Mouse (Mus musculus) limb, embryonic 15.5 days (tissue): ENCODE results near the gene Rftn1. TPM values are rescaled to one million over a fixed set of nuclear protein-coding genes. Genes with fewer than 3 reads are reported as not detected.

Experiments used
- ATAC-seq: fragments of 200-750 bp; cut with Nextera tagmentation; 2 replicates; pipeline ENCODE4 v1.8.0; 2017; ENCODE audit warnings: low read depth, moderate TSS enrichment; ENCODE audit not compliant: insufficient number of reproducible peaks, low FRiP score, low TSS enrichment
- H3K27ac ChIP-seq: fragments of 300-500 bp; sonication (generic); 2 replicates; pipeline ENCODE4 v1.5.1; 2015; ENCODE audit warnings: moderate library complexity, mild to moderate bottlenecking, inconsistent platforms
- H3K27me3 ChIP-seq: fragments of 300-500 bp; sonication (generic); 2 replicates; pipeline ENCODE4 v1.6.1; 2015; ENCODE audit warnings: inconsistent platforms
- H3K36me3 ChIP-seq: fragments of 300-500 bp; sonication (generic); 2 replicates; pipeline ENCODE4 v1.6.1; 2015; ENCODE audit warnings: inconsistent platforms
- H3K4me1 ChIP-seq: fragments of 300-500 bp; sonication (generic); 2 replicates; pipeline ENCODE4 v1.6.1; 2015; ENCODE audit warnings: inconsistent platforms
- H3K4me2 ChIP-seq: fragments of 300-500 bp; sonication (generic); 2 replicates; pipeline ENCODE4 v1.6.1; 2015; ENCODE audit warnings: mild to moderate bottlenecking, inconsistent platforms
- H3K4me3 ChIP-seq: fragments of 300-500 bp; sonication (generic); 2 replicates; pipeline ENCODE4 v1.5.1; 2015; ENCODE audit warnings: mild to moderate bottlenecking, inconsistent platforms
- H3K9ac ChIP-seq: fragments of 300-500 bp; sonication (generic); 2 replicates; pipeline ENCODE4 v1.6.1; 2015; ENCODE audit warnings: inconsistent platforms
- H3K9me3 ChIP-seq: fragments of 300-500 bp; sonication (generic); 2 replicates; pipeline ENCODE4 v1.6.1; 2016; ENCODE audit warnings: inconsistent platforms
- WGBS: fragments of 180-500 bp; shearing (Covaris S2); methylation state at CpG from one replicate; pipeline ENCODE4 v1.1.7; 2015; 5-methylcytosine and 5-hydroxymethylcytosine counted together
- polyA plus RNA-seq: library from polyadenylated mRNA; unstranded; fragments of >200 nt; fragmentation: Nextera tagmentation; extraction: Ambion mirVana; gene quantifications from 2 replicates; pipeline ENCODE4 v1.2.1, GENCODE M21; 2015

The Rftn1 gene
- polyA plus RNA-seq, 1 experiment from 2014 or later = 18.0 TPM

DNA sequence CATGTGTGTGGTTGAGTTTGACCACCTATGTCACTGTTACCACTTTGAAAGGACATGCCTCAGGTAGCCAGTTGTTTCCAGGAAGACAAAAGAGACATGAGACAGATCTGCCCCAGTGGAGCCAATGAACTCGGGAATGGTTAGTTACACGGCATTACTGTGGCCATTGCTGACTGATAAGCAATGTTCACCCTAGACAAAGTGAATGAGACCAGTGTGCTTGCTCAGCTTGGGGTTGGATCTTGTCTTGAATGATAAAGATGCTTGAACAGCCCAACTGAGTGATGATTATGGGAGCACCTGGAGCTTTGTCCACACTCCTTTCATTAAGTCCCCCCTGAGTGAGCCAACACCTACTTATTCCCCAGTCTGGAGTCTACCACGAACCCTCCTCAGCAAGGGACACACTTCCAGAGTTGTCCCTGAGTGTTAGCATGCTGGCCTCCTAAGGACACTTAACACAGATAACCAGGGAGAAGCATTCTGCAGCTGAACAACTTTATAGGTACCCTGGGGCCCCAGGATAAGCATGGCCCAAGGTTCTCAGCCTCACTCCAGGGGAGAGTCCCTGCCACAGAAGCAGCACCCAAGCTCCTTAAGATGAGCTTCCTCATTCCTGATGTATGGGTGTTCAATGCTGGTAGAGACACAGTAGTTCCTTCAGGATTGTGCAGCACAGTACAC lies 149.6 kb downstream of the Rftn1 start:
- no peaks in the 10 kb centered on the region for H3K4me1 ChIP-seq
- no peak overlapping the region for H3K27ac ChIP-seq
- 85% methylated on average over 3 of the region's 3 CpGs for WGBS
- H3K27me3 ChIP-seq = no peaks in the 10 kb centered on the region
- no peaks in the 10 kb centered on the region for H3K36me3 ChIP-seq
- no peak overlapping the region for H3K4me2 ChIP-seq
- ATAC-seq = no peak
- no peaks in the 10 kb centered on the region for H3K9me3 ChIP-seq
- no peak overlapping the region for H3K9ac ChIP-seq
- no peak overlapping the region for H3K4me3 ChIP-seq

DNA sequence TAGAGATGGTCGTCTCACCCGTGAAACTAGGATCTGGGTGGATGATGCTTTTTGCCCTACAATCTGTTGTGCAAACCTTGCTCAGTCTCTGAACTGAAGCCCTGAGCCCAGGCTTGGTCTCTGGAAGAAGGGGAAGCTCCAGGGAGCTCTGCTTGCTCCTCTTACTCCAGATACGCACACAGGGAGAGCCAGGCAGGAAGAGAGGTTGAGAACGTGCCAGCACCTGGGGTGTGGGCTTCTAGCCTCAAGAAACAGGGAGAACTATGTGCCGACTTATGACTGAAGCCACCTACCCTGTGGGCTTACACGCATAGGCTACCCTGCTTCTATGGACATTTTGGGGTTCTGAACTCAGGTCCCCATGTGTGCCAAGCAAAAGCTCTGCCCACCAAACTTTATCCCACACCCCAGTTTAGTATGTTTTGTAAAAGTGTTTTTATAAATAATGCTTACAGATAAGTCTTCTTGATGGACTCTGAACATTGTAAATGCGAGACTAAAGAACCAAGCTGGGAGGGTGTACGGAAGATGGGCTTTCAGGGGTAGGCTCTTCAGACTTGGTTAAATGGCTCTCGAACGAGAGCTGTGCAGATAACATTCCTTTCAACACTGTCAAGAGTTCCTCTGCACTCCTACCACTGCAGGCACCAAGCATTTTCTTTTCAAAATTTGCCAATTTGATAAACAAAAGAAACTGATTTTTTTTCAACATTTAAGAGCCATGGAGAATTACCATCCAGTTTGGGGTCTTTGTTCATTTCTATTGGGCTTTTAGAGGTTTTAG lies 152.4 kb downstream of the Rftn1 start:
- H3K4me2 ChIP-seq = no peak overlapping the region
- H3K9ac ChIP-seq = no peak overlapping the region
- WGBS = 84% methylated on average over 10 of the region's 10 CpGs
- H3K27ac ChIP-seq = no peak overlapping the region
- H3K4me1 ChIP-seq = no peaks in the 10 kb centered on the region
- no peak overlapping the region for H3K4me3 ChIP-seq
- no peaks in the 10 kb centered on the region for H3K27me3 ChIP-seq
- no peaks in the 10 kb centered on the region for H3K36me3 ChIP-seq
- ATAC-seq = no peak
- H3K9me3 ChIP-seq = no peaks in the 10 kb centered on the region

DNA sequence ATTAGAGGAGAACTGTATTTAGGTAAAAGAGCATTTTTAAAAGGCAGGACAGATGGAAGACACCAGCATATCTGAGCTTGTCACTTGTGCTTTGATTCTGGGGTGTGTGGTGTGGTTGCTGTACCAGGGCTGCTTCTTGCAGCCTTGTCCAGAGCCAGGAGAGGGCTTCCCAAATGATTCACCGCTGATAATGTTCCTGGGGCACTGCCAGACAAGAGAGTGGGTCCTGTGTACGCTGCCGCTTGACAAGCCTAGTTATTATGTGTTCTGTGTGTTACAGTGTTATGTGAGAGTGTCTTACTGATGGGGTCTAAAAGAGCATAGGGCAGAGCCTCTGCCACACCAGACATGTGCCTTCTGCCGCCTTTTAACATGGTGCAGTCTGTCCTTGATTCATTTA lies 153.1 kb downstream of the Rftn1 start:
- no peak for ATAC-seq

DNA sequence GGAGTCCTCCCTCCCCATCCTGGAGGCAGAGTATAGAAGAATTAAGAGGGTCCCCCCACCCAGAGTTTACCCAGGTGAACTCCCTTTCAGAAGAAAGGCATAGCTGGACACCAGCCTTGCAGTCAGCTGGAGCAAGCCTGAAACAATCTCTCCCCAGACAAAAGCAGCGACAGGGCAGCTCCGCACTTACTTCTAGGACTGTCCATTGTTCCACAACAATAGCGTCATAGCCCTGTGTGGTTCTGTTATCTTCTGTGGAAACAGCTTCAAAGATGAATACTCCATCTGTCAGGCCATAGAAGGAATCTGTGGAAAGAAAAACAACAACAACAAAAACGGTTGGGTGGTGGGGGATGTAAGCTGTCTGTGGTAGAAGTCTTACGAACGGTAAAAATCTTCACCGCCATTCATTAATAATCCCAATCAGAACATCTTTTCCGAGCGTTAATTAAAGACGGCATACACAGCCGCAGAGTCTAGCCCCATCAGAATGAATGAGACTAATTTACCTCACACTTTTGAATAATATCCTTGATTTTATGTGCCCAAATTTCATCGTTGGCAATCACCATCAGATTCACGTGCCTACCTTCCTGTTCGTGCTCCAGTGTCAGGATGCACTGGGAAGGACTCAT lies 153.6 kb downstream of the Rftn1 start:
- no peak for ATAC-seq
- H3K4me3 ChIP-seq = no peak overlapping the region
- no peaks in the 10 kb centered on the region for H3K4me1 ChIP-seq
- no peak overlapping the region for H3K4me2 ChIP-seq
- H3K27me3 ChIP-seq = no peaks in the 10 kb centered on the region
- no peaks in the 10 kb centered on the region for H3K9me3 ChIP-seq
- H3K36me3 ChIP-seq = no peaks in the 10 kb centered on the region
- no peak overlapping the region for H3K9ac ChIP-seq
- no peak overlapping the region for H3K27ac ChIP-seq
- 88% methylated on average over 14 of the region's 14 CpGs for WGBS

More for the DNA sequence above, 153.1 kb downstream of the Rftn1 start:
- Histone ChIP-seq H3K9ac (no peak overlapping the region), H3K27me3 (no peaks in the 10 kb centered on the region), H3K27ac (no peak overlapping the region), H3K4me3 (no peak overlapping the region), H3K4me2 (no peak overlapping the region), H3K36me3 (no peaks in the 10 kb centered on the region), H3K4me1 (no peaks in the 10 kb centered on the region), H3K9me3 (no peaks in the 10 kb centered on the region)
- 81% methylated on average over 4 of the region's 4 CpGs for whole genome bisulfite sequencing

GRCm38 (mm10) chr17:50033698-50034097 lies 156.8 kb downstream of the Rftn1 start:
- Histone ChIP-seq H3K9ac (no peak overlapping the region), H3K36me3 (0 out of 2 replicates have a peak, but pooled peaks cover 5% of the 10 kb centered on the region), H3K9me3 (no peaks in the 10 kb centered on the region), H3K4me3 (no peak overlapping the region), H3K4me2 (no peak overlapping the region), H3K27ac (no peak overlapping the region), H3K27me3 (no peaks in the 10 kb centered on the region), H3K4me1 (no peaks in the 10 kb centered on the region)
- no peak for ATAC-seq
- WGBS = 74% methylated on average over 6 of the region's 6 CpGs

DNA sequence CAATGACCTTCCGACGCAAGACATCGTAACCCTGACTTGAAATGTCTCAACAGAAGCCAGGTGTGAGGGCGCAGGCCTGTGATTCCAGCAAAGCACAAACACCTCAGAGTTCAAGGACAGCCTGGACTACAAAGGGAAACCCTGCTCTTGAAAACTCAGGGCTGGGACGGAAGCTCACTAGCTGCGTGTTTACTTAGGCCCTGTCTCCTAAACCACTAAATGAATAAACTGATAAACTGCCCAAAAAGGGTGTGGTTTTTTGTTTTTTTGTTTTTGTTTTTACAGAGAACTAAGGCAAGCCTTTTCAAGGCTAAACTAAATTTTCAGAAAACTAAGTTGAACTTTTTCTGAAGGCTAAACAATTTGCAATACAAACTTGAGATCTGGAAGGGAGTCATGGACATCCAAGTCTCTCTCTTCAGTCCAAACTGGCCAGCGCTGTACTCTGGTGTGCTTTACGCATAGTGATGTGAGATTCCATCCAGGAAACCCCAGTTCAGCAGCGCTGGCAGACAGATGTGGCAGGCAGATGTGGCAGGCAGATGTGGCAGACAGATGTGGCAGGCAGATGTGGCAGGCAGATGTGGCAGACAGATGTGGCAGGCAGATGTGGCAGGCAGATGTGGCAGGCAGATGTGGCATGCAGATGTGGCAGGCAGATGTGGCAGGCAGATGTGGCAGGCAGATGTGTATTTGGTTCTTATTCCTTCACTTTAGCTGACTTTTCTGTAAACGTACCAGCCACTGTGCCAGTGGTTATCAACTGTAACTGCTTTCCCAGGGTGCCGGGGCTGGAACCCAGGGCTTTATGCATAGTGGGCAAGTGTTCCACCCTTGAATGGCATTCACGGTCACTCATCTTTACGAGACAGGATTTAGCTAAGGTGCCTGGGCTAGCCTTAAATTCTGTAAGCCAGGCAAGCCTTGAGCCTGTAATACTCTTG lies 158.7 kb downstream of the Rftn1 start:
- Histone ChIP-seq H3K9me3 (no peaks in the 10 kb centered on the region), H3K4me2 (no peak overlapping the region), H3K4me3 (no peak overlapping the region), H3K9ac (no peak overlapping the region), H3K36me3 (0 out of 2 replicates have a peak, but pooled peaks cover 5% of the 10 kb centered on the region), H3K27me3 (no peaks in the 10 kb centered on the region), H3K4me1 (no peaks in the 10 kb centered on the region), H3K27ac (no peak overlapping the region)
- no peak for ATAC-seq
- WGBS = 88% methylated on average over 13 of the region's 13 CpGs

DNA sequence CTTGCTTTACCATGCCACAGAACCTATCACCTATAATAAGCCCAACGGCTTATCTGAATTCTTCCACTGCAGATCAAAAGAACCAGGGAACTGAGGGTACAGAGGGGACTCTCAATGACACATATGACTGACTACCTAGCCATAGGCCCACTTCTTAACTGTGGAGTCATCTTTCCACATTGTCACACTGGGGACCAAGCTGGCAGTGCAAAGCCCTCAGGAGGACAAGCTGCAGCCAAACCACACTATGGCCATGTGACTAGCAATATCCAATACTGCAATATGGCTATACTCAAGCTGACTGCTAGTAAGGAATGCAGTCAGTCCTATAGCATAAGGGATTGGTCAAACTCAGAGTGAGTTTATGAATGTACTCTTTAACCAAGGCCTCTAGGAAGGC lies 164.8 kb downstream of the Rftn1 start:
- Histone ChIP-seq H3K4me1 (no peaks in the 10 kb centered on the region), H3K9ac (no peak overlapping the region), H3K27ac (no peak overlapping the region), H3K9me3 (no peaks in the 10 kb centered on the region), H3K4me3 (no peak overlapping the region), H3K27me3 (no peaks in the 10 kb centered on the region), H3K4me2 (no peak overlapping the region), H3K36me3 (no peaks in the 10 kb centered on the region)
- no peak for ATAC-seq
- 76% methylated on average over 1 of the region's 1 CpGs for WGBS

- Histone ChIP-seq H3K27me3 (no peaks in the 10 kb centered on the region), H3K36me3 (no peaks in the 10 kb centered on the region), H3K27ac (no peak overlapping the region), H3K4me1 (no peaks in the 10 kb centered on the region), H3K4me2 (no peak overlapping the region), H3K9ac (no peak overlapping the region), H3K4me3 (no peak overlapping the region), H3K9me3 (no peaks in the 10 kb centered on the region)
- 69% methylated on average over 4 of the region's 4 CpGs for WGBS
- ATAC-seq = no peak
Measured at GRCm38 (mm10) chr17:50025173-50025626, 165.3 kb downstream of the Rftn1 start.

DNA sequence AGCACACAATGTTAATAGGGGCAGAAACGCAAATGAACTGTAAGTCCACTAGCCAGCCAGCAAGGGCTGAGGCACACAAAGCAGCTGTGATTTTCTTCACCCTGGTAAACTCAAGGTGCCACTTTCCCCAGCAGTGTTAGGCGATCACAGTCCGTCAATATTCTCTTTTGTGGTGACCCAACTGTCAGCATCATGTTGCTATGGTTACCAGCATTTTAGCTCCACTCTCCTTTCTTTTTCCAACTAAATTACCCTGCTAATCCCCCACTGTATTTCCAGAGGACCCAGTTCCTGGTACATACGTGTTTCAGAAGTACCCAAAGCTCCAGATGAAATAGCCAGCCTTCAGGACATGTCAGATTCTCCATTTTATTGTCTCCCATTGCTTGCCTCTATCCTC lies 169.1 kb downstream of the Rftn1 start:
- H3K9me3 ChIP-seq = no peaks in the 10 kb centered on the region
- WGBS = 44% methylated on average over 4 of the region's 4 CpGs

GRCm38 (mm10) chr17:50020211-50021001 lies 170.1 kb downstream of the Rftn1 start:
- Histone ChIP-seq H3K27me3 (no peaks in the 10 kb centered on the region), H3K9ac (no peak overlapping the region), H3K4me2 (no peak overlapping the region), H3K4me1 (no peaks in the 10 kb centered on the region), H3K27ac (no peak overlapping the region), H3K4me3 (no peak overlapping the region), H3K9me3 (no peaks in the 10 kb centered on the region), H3K36me3 (no peaks in the 10 kb centered on the region)
- no peak for ATAC-seq
- WGBS = 65% methylated on average over 16 of the region's 16 CpGs

More for the DNA sequence above, 169.1 kb downstream of the Rftn1 start:
- no peak overlapping the region for H3K9ac ChIP-seq
- H3K27ac ChIP-seq = no peak overlapping the region
- no peaks in the 10 kb centered on the region for H3K36me3 ChIP-seq
- H3K4me3 ChIP-seq = no peak overlapping the region
- no peaks in the 10 kb centered on the region for H3K4me1 ChIP-seq
- H3K27me3 ChIP-seq = no peaks in the 10 kb centered on the region
- ATAC-seq = no peak
- H3K4me2 ChIP-seq = no peak overlapping the region

DNA sequence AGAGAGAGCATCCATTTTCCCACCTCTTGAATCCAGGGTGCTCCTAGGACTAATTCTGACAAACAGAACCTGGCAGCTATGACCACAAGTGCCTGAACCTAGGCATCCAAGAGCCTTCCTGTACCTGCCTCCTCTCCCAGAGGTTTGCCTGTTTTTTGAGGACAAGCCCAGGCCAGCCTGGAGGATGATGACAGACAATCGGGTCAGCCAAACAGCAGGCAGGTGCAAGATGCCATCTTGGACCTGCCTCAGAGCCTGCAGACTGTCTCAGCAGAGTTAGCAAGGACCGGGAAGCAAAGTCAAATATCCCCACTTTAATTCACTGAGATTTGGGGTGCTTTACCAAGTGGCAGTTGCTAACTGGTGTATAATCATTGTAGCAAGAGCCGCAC lies 170.7 kb downstream of the Rftn1 start:
- no peak for ATAC-seq
- Histone ChIP-seq H3K9ac (no peak overlapping the region), H3K27ac (no peak overlapping the region), H3K36me3 (no peaks in the 10 kb centered on the region), H3K27me3 (no peaks in the 10 kb centered on the region), H3K4me2 (no peak overlapping the region), H3K4me1 (no peaks in the 10 kb centered on the region), H3K4me3 (no peak overlapping the region), H3K9me3 (no peaks in the 10 kb centered on the region)
- 76% methylated on average over 3 of the region's 3 CpGs for WGBS
